Mouse (Mus musculus) stomach, embryonic 16.5 days (tissue): ENCODE measurements around the gene Rab11fip4. TPM values are rescaled to one million over a fixed set of nuclear protein-coding genes. Genes with fewer than 3 reads are reported as not detected.

Experiments
- ATAC-seq: fragments of 200-750 bp; cut with Nextera tagmentation; 2 replicates; pipeline ENCODE4 v1.8.0; 2017; ENCODE audit warnings: moderate number of reproducible peaks, moderate TSS enrichment; ENCODE audit not compliant: insufficient read depth, low FRiP score
- H3K27ac ChIP-seq: fragments of 300-500 bp; sonication (generic); 2 replicates; pipeline ENCODE4 v1.5.1; 2014; ENCODE audit warnings: low read length
- H3K27me3 ChIP-seq: fragments of 300-500 bp; sonication (generic); 2 replicates; pipeline ENCODE4 v1.6.1; 2014; ENCODE audit warnings: low read length, control low read depth, mixed read lengths; ENCODE audit not compliant: control insufficient read depth, insufficient read depth
- H3K36me3 ChIP-seq: fragments of 300-500 bp; sonication (generic); 2 replicates; pipeline ENCODE4 v1.6.1; 2014; ENCODE audit warnings: low read length; ENCODE audit not compliant: control insufficient read depth, insufficient read depth
- H3K4me1 ChIP-seq: fragments of 300-500 bp; sonication (generic); 2 replicates; pipeline ENCODE4 v1.6.1; 2014; ENCODE audit warnings: low read length, control low read depth, mixed read lengths; ENCODE audit not compliant: control insufficient read depth, insufficient read depth
- H3K4me2 ChIP-seq: fragments of 300-500 bp; sonication (generic); 2 replicates; pipeline ENCODE4 v1.6.1; 2014; ENCODE audit warnings: low read depth, low read length, mixed read lengths
- H3K4me3 ChIP-seq: fragments of 300-500 bp; sonication (generic); replicated peaks from 2 replicates; pipeline ENCODE4 v1.5.1; 2014; ENCODE audit warnings: mild to moderate bottlenecking, low read length
- H3K9ac ChIP-seq: fragments of 300-500 bp; sonication (generic); 2 replicates; pipeline ENCODE4 v1.6.1; 2014; ENCODE audit warnings: low read length
- H3K9me3 ChIP-seq: fragments of 300-500 bp; sonication (generic); replicated peaks from 2 replicates; pipeline ENCODE4 v1.6.1; 2016; ENCODE audit warnings: low read length, control low read depth; ENCODE audit not compliant: control insufficient read depth
- WGBS: fragments of 180-500 bp; shearing (Covaris S2); extraction: QIAGEN DNeasy Blood & Tissue Kit; methylation state at CpG from one replicate; pipeline ENCODE4 v1.1.7; 2014; 5-methylcytosine and 5-hydroxymethylcytosine counted together
- polyA plus RNA-seq: library from polyadenylated mRNA; unstranded; fragments of >200 nt; fragmentation: Nextera tagmentation; extraction: Ambion mirVana; gene quantifications from 2 replicates; pipeline ENCODE4 v1.2.1, GENCODE M21; 2015

Rab11fip4 gene
- polyA plus RNA-seq, 1 experiment from 2014 or later, result 2.0 TPM

DNA sequence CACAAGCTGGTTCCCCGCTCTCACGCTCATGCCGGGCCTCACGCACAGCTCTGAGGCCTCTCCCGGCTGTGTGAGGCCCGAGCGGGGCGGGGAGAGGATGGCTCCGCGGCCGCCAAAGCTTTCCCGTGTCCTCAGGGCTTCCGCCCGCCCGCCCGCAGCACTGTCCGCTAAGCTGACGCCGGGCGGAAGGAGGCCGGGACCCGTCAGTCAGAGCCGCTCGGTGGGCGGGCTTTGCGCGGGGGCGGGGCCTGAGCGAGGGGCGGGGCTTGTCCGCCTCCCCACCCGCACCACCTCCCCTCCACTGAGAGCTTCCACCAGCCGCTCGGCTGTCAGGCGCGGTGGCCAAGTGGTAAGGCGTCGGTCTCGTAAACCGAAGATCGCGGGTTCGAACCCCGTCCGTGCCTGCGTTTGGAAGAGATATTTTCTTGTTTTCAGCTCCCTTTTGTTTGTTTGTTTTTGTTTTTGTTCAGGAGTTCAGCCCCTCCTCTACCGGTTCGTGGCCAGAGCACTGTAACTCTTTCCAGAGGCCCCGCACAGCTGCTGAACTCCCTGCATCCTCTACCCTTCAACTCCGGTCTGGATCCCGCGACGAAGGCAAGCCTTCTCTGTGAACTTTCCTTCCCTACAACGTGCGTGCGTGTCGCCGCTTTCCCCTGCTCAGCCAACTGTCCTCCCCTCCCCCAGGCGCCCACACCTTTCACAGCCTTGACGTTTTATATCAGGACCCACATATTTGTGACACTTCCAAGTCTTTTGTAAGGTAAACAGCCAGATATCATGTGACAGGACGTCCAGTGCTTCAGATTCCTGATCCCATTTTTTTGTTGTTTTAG, 113.5 kb downstream of the Rab11fip4 start:
- Histone ChIP-seq H3K4me1 (peaks cover 17% of the 10 kb centered on the region), H3K4me2 (peak overlapping the region; percentile 83), H3K4me3 (peak overlapping the region; percentile 67), H3K36me3 (no peaks in the 10 kb centered on the region), H3K27ac (peak overlapping the region; percentile 96), H3K9me3 (no peaks in the 10 kb centered on the region), H3K27me3 (no peaks in the 10 kb centered on the region), H3K9ac (peak overlapping the region; percentile 82)
- under 1% methylated on average over 61 of the region's 61 CpGs for WGBS
- peak; percentile 95 for ATAC-seq

GRCm38 (mm10) chr11:79707084-79707483, 116.1 kb downstream of the Rab11fip4 start:
- Histone ChIP-seq H3K9me3 (no peaks in the 10 kb centered on the region), H3K4me3 (no peak overlapping the region), H3K27me3 (no peaks in the 10 kb centered on the region), H3K36me3 (no peaks in the 10 kb centered on the region), H3K27ac (no peak overlapping the region), H3K9ac (no peak overlapping the region), H3K4me1 (peaks cover 21% of the 10 kb centered on the region), H3K4me2 (no peak overlapping the region)
- no peak for ATAC-seq
- 68% methylated on average over 3 of the region's 3 CpGs for whole genome bisulfite sequencing

DNA sequence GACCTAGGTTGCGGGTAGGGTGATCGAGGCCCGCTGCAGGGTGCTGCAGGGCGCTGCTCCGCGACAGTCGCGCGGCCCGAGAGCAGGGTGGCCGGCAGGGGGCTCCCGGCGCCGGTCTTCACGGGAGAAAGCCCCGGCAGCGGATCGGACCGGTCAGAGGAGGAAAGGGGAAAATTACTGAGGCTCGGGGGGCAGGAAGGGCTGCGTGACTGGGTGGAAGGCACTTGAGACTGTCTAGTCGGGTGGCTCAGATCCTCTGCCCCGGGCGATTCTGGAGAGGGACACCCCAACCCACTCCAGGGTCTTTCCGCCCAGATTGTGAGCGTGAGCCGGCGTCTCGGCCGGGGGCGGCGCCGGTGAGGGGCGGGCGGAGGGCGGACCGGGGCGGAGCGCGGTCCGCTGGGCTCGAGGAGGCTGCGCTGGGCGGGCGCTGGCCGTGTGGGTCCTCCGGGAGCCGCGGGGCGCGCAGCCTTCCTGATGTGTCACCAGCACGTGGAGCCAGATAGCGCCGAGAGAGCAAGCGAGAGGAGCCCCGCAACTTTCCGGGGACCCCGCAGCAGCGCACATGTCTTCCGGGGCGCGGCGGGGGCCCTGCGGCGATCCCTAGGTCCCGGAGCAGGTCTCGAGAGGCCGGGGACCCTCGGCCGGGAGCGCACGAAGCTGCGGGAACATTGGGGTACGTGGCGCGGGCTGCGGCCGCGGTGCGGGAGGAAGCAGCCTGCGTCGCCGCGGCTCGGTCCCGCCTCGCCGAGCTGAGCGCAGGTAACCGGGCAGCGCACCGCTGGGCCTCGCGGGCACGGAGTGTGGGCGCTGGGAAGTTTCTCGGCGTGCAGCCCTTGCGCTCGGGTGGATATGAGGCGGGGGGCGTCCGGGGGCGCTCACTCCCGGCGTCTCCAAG, 120.1 kb downstream of the Rab11fip4 start:
- Histone ChIP-seq H3K27ac (peak overlapping the region; percentile 70), H3K4me2 (peak overlapping the region; percentile 82), H3K36me3 (no peaks in the 10 kb centered on the region), H3K9me3 (no peaks in the 10 kb centered on the region), H3K9ac (peak overlapping the region; percentile 89), H3K4me1 (peaks cover 26% of the 10 kb centered on the region), H3K27me3 (no peaks in the 10 kb centered on the region), H3K4me3 (peak overlapping the region; percentile 72)
- ATAC-seq, result peak; percentile 93
- WGBS, result under 1% methylated on average over 102 of the region's 106 CpGs

GRCm38 (mm10) chr11:79711766-79712369, 120.9 kb downstream of the Rab11fip4 start:
- peak overlapping the region; percentile 89 for H3K9ac ChIP-seq
- no peak for ATAC-seq
- H3K27me3 ChIP-seq, result no peaks in the 10 kb centered on the region
- peak overlapping the region; percentile 70 for H3K27ac ChIP-seq
- H3K4me1 ChIP-seq, result peaks cover 32% of the 10 kb centered on the region
- peak overlapping the region; percentile 72 for H3K4me3 ChIP-seq
- WGBS, result 1% methylated on average over 46 of the region's 46 CpGs
- peak overlapping the region; percentile 82 for H3K4me2 ChIP-seq
- H3K9me3 ChIP-seq, result no peaks in the 10 kb centered on the region
- no peaks in the 10 kb centered on the region for H3K36me3 ChIP-seq

DNA sequence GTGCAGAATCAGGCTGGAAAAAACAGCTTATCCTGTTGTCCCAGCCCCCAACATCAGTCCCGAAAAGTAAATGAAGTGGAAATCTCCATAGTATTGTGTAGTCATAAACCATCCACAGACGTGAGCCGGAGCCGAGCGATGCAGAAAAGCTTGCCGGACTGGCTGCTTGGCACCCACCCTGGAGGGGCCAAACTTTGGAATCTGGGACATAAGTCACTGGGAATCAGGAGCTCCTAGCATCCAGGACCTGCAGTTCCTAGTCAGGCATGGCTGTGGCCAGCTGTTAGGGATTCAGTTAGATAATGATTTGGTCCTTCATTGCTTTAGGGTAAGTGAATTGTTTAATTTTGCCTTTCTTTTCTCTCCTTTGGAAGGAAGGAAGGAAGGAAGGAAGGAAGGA, 122.2 kb downstream of the Rab11fip4 start:
- Histone ChIP-seq H3K9me3 (no peaks in the 10 kb centered on the region), H3K4me3 (peak overlapping the region; percentile 72), H3K36me3 (no peaks in the 10 kb centered on the region), H3K4me2 (peak overlapping the region; percentile 82), H3K27ac (peak overlapping the region; percentile 80), H3K27me3 (no peaks in the 10 kb centered on the region), H3K4me1 (peaks cover 45% of the 10 kb centered on the region), H3K9ac (peak overlapping the region; percentile 89)
- no peak for ATAC-seq
- 39% methylated on average over 6 of the region's 6 CpGs for WGBS

- peak overlapping the region; percentile 80 for H3K27ac ChIP-seq
- no peaks in the 10 kb centered on the region for H3K27me3 ChIP-seq
- 33% methylated on average over 4 of the region's 4 CpGs for WGBS
- H3K4me2 ChIP-seq, result peak overlapping the region; percentile 82
- H3K36me3 ChIP-seq, result no peaks in the 10 kb centered on the region
- H3K4me3 ChIP-seq, result peak overlapping the region; percentile 72
- no peaks in the 10 kb centered on the region for H3K9me3 ChIP-seq
- H3K9ac ChIP-seq, result peak overlapping the region; percentile 89
- ATAC-seq, result no peak
- H3K4me1 ChIP-seq, result peaks cover 46% of the 10 kb centered on the region
These were observed 122.7 kb downstream of the Rab11fip4 start for GRCm38 (mm10) chr11:79713678-79714077.

GRCm38 (mm10) chr11:79714082-79714742, 123.2 kb downstream of the Rab11fip4 start:
- peak overlapping the region; percentile 82 for H3K4me2 ChIP-seq
- peaks cover 49% of the 10 kb centered on the region for H3K4me1 ChIP-seq
- H3K36me3 ChIP-seq, result no peaks in the 10 kb centered on the region
- H3K9me3 ChIP-seq, result no peaks in the 10 kb centered on the region
- no peaks in the 10 kb centered on the region for H3K27me3 ChIP-seq
- H3K9ac ChIP-seq, result peak overlapping the region; percentile 50
- ATAC-seq, result peak; percentile 41; the same call in 1 of the 2 replicates
- peak overlapping the region; percentile 13 for H3K4me3 ChIP-seq
- 51% methylated on average over 13 of the region's 13 CpGs for whole genome bisulfite sequencing
- H3K27ac ChIP-seq, result peak overlapping the region; percentile 80

- no peaks in the 10 kb centered on the region for H3K9me3 ChIP-seq
- 73% methylated on average over 6 of the region's 6 CpGs for WGBS
- peaks cover 49% of the 10 kb centered on the region for H3K4me1 ChIP-seq
- H3K27ac ChIP-seq, result peak overlapping the region; percentile 80
- H3K4me3 ChIP-seq, result no peak overlapping the region
- no peak for ATAC-seq
- no peaks in the 10 kb centered on the region for H3K27me3 ChIP-seq
- peak overlapping the region; percentile 82 for H3K4me2 ChIP-seq
- H3K9ac ChIP-seq, result no peak overlapping the region; the same call in 1 of the 2 replicates
- H3K36me3 ChIP-seq, result no peaks in the 10 kb centered on the region
These were observed 123.7 kb downstream of the Rab11fip4 start for GRCm38 (mm10) chr11:79714743-79715110.
